Mouse (Mus musculus) stomach, postnatal 0 days (tissue): Measurements from ENCODE around the gene Ring1.

ENCODE experiments used
- CTCF ChIP-seq: IDR thresholded peaks from 2 replicates; pipeline ENCODE4 v1.5.1; 2016; ENCODE audit warnings: antibody characterized with exemption, low read depth, mild to moderate bottlenecking, moderate library complexity
- EP300 ChIP-seq: optimal IDR thresholded peaks from 2 replicates; pipeline ENCODE3; 2016; ENCODE audit warnings: antibody characterized with exemption

GRCm38 (mm10) chr17:34033441-34033840 lies 9.0 kb upstream of the Ring1 start:
- no peak for TF ChIP-seq CTCF
- no peak for TF ChIP-seq EP300
